Mouse (Mus musculus) embryonic fibroblast, embryonic 13.5 days (primary cell): ENCODE data around the gene Crip1. TPM values are rescaled to one million over a fixed set of nuclear protein-coding genes. Genes with fewer than 3 reads are reported as not detected.
A peak's percentile ranks its signal among the peaks of the same experiment; 100 is the strongest.

Experiments used
- H3K27ac ChIP-seq: 2 replicates; pipeline ENCODE4 v1.5.1; 2012; ENCODE audit warnings: low read length, control low read depth, inconsistent platforms; ENCODE audit not compliant: insufficient read depth
- H3K4me1 ChIP-seq: 2 replicates; pipeline ENCODE4 v1.6.1; 2011; ENCODE audit warnings: low read length; ENCODE audit not compliant: control insufficient read depth, insufficient read depth
- H3K4me3 ChIP-seq: 2 replicates; pipeline ENCODE4 v1.5.1; 2011; ENCODE audit warnings: mild to moderate bottlenecking, control low read depth, low read length; ENCODE audit not compliant: insufficient read depth
- CTCF ChIP-seq: IDR thresholded peaks from 2 replicates; pipeline ENCODE4 v1.5.1; 2011; ENCODE audit warnings: mild to moderate bottlenecking, control low read depth, low read length, moderate library complexity, borderline replicate concordance; ENCODE audit not compliant: insufficient read depth
- POLR2A ChIP-seq: IDR thresholded peaks from 2 replicates; pipeline ENCODE4 v1.6.1; 2011; ENCODE audit warnings: low read depth, mild to moderate bottlenecking, control low read depth, low read length, moderate library complexity
- polyA plus RNA-seq: library from polyadenylated mRNA; stranded (reverse); fragments of >200 nt; gene quantifications from 2 replicates; pipeline ENCODE4 v1.2.4, GENCODE M21; 2011; ENCODE audit warnings: low read depth; ENCODE audit not compliant: missing spikeins, insufficient read length

The Crip1 gene
- polyA plus RNA-seq, 1 experiment, result 75.5 TPM

GRCm38 (mm10) chr12:113176960-113177725 is 31.0 kb downstream of the Crip1 start:
- H3K27ac ChIP-seq, result no peak overlapping the region
- TF ChIP-seq POLR2A (no peak), CTCF (no peak)
- no peak overlapping the region for H3K4me3 ChIP-seq
- no peaks in the 10 kb centered on the region for H3K4me1 ChIP-seq

- no peak for TF ChIP-seq POLR2A
- no peak for TF ChIP-seq CTCF
- no peaks in the 10 kb centered on the region for H3K4me1 ChIP-seq
- no peak overlapping the region for H3K4me3 ChIP-seq
Measured at GRCm38 (mm10) chr12:113181020-113181419, 34.9 kb downstream of the Crip1 start.

DNA sequence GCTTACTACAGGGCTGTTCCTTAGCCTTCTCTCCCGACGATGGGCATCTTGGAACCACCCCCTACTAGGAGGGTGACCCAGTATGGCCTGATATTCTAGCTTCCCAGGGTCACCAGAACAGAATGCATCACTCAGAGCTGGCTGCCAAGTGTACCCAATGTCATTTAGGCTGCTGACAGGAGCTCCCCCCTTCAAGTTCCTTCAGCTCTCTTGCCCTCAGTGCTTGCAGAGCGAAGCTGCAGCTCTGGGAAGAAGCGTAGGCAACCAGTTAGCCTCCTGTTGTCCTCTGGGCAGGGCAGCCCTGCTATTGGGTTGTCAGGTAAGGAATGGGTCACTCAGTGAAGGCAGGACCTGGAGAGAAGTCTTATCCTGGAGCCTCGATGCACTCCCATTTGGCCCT is 38.8 kb downstream of the Crip1 start:
- no peak overlapping the region for H3K4me3 ChIP-seq

More at GRCm38 (mm10) chr12:113181020-113181419, 34.9 kb downstream of the Crip1 start:
- no peak overlapping the region for H3K27ac ChIP-seq

GRCm38 (mm10) chr12:113185442-113186291 is 39.6 kb downstream of the Crip1 start, which contains the start of gene Tmem121:
Tmem121 (plus strand) TSS chr12:113185930.
- peak within 1 kb of the TSS; percentile 64 for H3K4me3 ChIP-seq
- TF ChIP-seq CTCF, result no peak
- TF ChIP-seq POLR2A, result peak; percentile 52
- no peaks in the 10 kb centered on the region; the same call in 1 of the 2 replicates for H3K4me1 ChIP-seq
- H3K27ac ChIP-seq, result no peak within 1 kb of the TSS

More for the DNA sequence above, 38.8 kb downstream of the Crip1 start:
- no peak overlapping the region for H3K27ac ChIP-seq
- no peaks in the 10 kb centered on the region; the same call in 1 of the 2 replicates for H3K4me1 ChIP-seq
- TF ChIP-seq POLR2A, result no peak
- TF ChIP-seq CTCF, result no peak

DNA sequence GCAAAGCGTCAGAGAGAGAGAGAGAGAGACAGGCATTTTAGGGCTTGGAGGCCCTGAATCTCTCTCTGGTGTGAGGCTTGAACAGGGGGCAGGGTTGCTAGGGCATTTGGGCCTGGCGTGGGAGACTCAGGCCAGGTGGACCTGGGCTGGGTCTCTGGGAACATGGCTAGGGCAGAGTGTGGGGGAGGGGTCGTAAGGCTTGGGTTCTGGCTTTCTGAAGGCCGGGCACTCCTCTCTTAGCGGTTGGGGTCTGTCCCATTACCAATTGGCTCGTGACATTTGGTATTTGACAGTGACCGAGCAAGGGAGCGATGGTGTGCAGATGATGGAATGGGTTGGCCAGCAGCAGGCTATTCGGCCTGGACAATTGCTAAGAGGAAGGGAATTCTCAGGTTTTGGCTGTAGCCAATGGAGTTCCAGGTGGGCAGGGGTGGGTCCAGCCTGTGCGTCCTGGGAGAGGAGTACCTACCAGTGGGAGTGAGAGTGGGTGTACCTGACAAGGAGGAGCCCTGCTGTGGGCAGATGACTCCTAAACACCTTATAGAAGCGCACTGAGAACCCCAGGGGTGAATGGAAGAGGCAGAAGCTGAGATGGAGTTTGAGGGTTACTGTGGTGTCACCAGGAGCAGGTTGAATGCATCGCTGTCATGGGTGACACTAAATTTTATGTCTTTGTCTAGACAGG is 40.4 kb downstream of the Crip1 start:
- H3K4me3 ChIP-seq, result peak overlapping the region; percentile 64
- no peak for TF ChIP-seq CTCF
- TF ChIP-seq POLR2A, result no peak
- H3K27ac ChIP-seq, result no peak overlapping the region
- no peaks in the 10 kb centered on the region; the same call in 1 of the 2 replicates for H3K4me1 ChIP-seq

DNA sequence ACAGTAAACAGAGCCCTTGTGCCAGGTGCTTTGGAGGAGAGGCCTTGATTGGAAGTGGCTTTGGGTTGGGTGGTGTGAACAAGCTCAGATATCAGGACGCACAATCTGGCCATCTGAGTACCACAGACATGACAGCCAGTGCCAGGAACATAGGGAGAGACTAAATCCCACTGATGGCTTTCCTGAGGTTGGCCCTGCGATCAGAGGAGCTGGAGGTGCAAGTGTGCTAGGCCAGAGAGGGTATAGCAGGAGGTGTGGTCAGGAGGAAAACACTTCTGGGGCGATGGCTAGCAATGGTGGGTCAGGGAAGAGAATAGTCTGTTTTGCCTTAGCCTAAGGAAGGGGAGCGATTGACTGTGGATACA is 40.9 kb downstream of the Crip1 start:
- H3K4me3 ChIP-seq, result peak overlapping the region; percentile 21; the same call in 1 of the 2 replicates
- no peak overlapping the region for H3K27ac ChIP-seq
- no peak for TF ChIP-seq POLR2A
- TF ChIP-seq CTCF, result no peak
- H3K4me1 ChIP-seq, result no peaks in the 10 kb centered on the region; the same call in 1 of the 2 replicates

GRCm38 (mm10) chr12:113187584-113188295 is 41.6 kb downstream of the Crip1 start:
- Histone ChIP-seq H3K27ac (no peak overlapping the region), H3K4me1 (no peaks in the 10 kb centered on the region; the same call in 1 of the 2 replicates), H3K4me3 (peak overlapping the region; percentile 21)
- TF ChIP-seq CTCF, result peak; percentile 48
- no peak for TF ChIP-seq POLR2A

GRCm38 (mm10) chr12:113188349-113189055 is 42.4 kb downstream of the Crip1 start:
- Histone ChIP-seq H3K4me1 (no peaks in the 10 kb centered on the region; the same call in 1 of the 2 replicates), H3K4me3 (no peak overlapping the region), H3K27ac (no peak overlapping the region)
- TF ChIP-seq CTCF (no peak), POLR2A (no peak)
